Mouse (Mus musculus) C2C12 (cell line): ENCODE measurements around the gene Def8. TPM values are rescaled to one million over a fixed set of nuclear protein-coding genes. Genes with fewer than 3 reads are reported as not detected.
"Not testable (repeated sequence)": the region's sequence is repeated elsewhere in the genome, so short reads cannot be mapped to it uniquely, and the experiment has no call there.

Experiments
- H3K27me3 ChIP-seq: one replicate; pipeline ENCODE4 v1.6.1; 2011; ENCODE audit not compliant: control insufficient read depth, insufficient read depth, insufficient read length
- H3K36me3 ChIP-seq: one replicate; pipeline ENCODE4 v1.6.1; 2011; ENCODE audit not compliant: control insufficient read depth, insufficient read depth
- H3K4me3 ChIP-seq: one replicate; pipeline ENCODE4 v1.5.1; 2011; ENCODE audit warnings: mild to moderate bottlenecking, control low read depth; ENCODE audit not compliant: poor library complexity, insufficient read depth, severe bottlenecking
- H3K79me2 ChIP-seq: one replicate; pipeline ENCODE4 v1.6.1; 2011; ENCODE audit not compliant: control insufficient read depth, insufficient read depth
- H3K79me3 ChIP-seq: one replicate; pipeline ENCODE4 v1.6.1; 2011; ENCODE audit warnings: low read depth, control low read depth
- H3ac ChIP-seq: one replicate; pipeline ENCODE3; 2011; ENCODE audit warnings: low read depth; ENCODE audit not compliant: control insufficient read depth, insufficient read length
- CEBPB ChIP-seq: IDR thresholded peaks from one replicate; pipeline ENCODE4 v1.6.1; 2011; ENCODE audit warnings: low read depth, mild to moderate bottlenecking, control low read depth, moderate library complexity
- CTCF ChIP-seq: IDR thresholded peaks from one replicate; pipeline ENCODE4 v1.5.1; 2011; ENCODE audit not compliant: control insufficient read depth, insufficient read depth, insufficient read length
- FOSL1 ChIP-seq: IDR thresholded peaks from one replicate; pipeline ENCODE4 v1.8.0; 2011; ENCODE audit warnings: mild to moderate bottlenecking, low read length; ENCODE audit not compliant: poor library complexity, insufficient read depth, severe bottlenecking
- MAX ChIP-seq: IDR thresholded peaks from one replicate; pipeline ENCODE4 v1.6.1; 2011; ENCODE audit warnings: mild to moderate bottlenecking, control low read depth
- MYOD1 ChIP-seq: IDR thresholded peaks from one replicate; pipeline ENCODE4 v1.6.1; 2011; ENCODE audit warnings: low read depth; ENCODE audit not compliant: control insufficient read depth, insufficient read length
- MYOG ChIP-seq: IDR thresholded peaks from one replicate; pipeline ENCODE4 v1.6.1; 2011; ENCODE audit not compliant: control insufficient read depth, insufficient read length; ENCODE audit errors: extremely low read depth
- USF1 ChIP-seq: IDR thresholded peaks from one replicate; pipeline ENCODE4 v1.6.1; 2011; ENCODE audit warnings: low read depth, mild to moderate bottlenecking, control low read depth, moderate library complexity
- polyA plus RNA-seq: library from polyadenylated mRNA; unstranded; fragments of >200 nt; fragmentation: generic; extraction: Trizol; gene quantifications from one replicate; pipeline ENCODE4 v1.2.1, GENCODE M21; 2012; ENCODE audit warnings: missing spikeins

Gene Def8
- polyA plus RNA-seq, 1 experiment: 23.9 TPM

DNA sequence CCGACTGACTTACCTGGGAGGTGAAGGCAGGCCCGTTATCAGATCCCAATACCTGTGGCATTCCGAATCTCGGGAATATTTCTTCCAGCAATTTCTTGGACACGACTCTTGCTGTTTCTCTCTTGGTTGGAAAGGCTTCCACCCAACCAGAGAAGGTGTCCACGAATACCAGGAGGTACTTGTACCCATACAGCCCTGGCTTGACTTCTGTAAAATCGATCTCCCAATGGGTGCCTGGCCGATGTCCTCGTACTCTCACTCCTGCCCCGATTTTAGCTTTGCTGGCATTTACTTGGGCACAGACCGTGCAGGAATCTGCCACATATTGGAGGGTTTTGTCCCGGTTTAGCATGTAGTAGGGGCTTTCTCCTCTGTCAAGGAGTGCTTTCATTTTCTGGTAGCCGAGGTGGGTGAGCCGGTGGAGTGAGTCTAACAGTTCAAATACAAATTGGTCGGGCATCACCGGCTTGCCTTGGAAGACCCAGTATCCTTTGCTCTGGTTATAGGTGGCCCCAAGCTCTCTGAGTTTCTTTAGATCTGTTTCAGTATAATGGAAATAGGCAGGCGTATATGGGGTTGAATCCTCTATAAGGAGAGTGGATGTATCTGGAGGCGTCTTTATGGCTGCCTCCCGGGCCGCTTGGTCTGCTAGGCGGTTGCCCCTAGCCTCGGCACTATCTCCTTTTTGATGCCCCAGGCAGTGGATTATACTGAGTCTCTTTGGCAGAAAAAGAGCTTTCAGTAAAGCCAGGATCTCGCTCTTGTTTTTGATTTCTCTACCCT lies 5.8 kb downstream of the Def8 start:
- no peak overlapping the region for H3ac ChIP-seq
- H3K79me2 ChIP-seq: no peaks in the 10 kb centered on the region
- H3K27me3 ChIP-seq: no peaks in the 10 kb centered on the region
- H3K4me3 ChIP-seq: no peak overlapping the region
- no peaks in the 10 kb centered on the region for H3K79me3 ChIP-seq
- no peaks in the 10 kb centered on the region for H3K36me3 ChIP-seq
- TF ChIP-seq MAX: no peak
- TF ChIP-seq MYOD1: no peak
- TF ChIP-seq CTCF: no peak
- no peak for TF ChIP-seq USF1
- TF ChIP-seq MYOG: no peak
- no peak for TF ChIP-seq FOSL1
- no peak for TF ChIP-seq CEBPB

GRCm38 (mm10) chr8:123429722-123430013 lies 6.3 kb downstream of the Def8 start:
- not testable (repeated sequence) for H3K4me3 ChIP-seq, H3K79me3 ChIP-seq, H3K36me3 ChIP-seq, H3K27me3 ChIP-seq, H3ac ChIP-seq, H3K79me2 ChIP-seq

DNA sequence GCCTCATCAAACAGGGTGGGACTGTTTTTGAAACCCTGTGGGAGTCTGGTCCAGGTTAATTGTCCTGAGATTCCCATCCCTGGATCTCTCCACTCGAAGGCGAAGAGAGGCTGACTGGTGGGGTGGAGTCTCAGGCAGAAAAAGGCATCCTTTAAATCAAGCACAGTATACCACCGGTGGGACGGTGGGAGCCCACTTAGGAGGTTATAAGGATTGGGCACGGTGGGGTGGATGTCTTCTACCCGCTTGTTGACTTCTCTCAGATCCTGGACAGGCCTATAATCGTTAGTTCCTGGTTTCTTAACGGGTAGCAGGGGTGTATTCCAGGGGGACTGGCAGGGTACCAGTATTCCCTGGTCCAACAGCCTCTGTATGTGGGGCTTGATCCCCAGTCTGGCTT lies 7.6 kb downstream of the Def8 start:
- H3K4me3 ChIP-seq, H3ac ChIP-seq, H3K27me3 ChIP-seq, H3K79me3 ChIP-seq, H3K79me2 ChIP-seq, H3K36me3 ChIP-seq: not testable (repeated sequence)

DNA sequence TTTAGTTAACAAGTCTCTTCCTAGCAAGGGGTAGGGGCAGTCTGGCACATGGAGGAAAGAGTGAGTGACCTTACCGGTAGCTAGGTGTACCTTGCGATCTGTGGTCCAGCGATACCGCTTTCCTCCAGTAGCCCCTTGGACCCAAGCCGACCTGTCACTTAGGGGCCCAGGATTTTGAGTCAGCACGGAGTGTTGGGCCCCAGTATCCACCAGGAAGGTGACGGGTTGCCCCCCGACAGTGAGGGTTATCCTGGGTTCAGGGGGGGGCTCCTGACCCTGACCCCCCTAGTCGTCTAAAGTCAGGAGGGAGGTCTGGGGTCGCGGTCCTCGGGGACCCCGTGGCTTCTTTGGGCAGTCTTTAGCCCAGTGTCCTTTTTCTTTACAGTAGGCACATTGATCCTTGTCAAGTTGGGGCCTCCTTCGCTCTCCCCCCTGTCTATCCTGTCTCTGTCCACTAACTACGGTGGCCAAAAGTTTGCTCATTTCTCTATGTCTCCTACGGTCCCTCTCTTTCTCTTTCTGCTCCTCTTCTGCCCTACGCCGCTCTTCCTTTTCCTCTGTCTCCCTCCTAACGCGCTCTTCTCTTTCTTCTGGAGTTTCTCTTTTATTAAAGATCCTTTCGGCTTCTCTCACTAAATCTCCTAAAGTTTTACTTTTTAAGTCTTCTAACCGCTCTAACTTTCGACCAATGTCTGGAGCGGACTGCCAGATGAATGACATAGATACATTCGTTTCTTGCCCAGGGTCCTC lies 8.5 kb downstream of the Def8 start:
- H3ac ChIP-seq: no peak overlapping the region
- H3K36me3 ChIP-seq: no peaks in the 10 kb centered on the region
- TF ChIP-seq MYOD1 (no peak), MYOG (no peak), FOSL1 (no peak), CTCF (no peak), USF1 (no peak), MAX (no peak), CEBPB (no peak)

DNA sequence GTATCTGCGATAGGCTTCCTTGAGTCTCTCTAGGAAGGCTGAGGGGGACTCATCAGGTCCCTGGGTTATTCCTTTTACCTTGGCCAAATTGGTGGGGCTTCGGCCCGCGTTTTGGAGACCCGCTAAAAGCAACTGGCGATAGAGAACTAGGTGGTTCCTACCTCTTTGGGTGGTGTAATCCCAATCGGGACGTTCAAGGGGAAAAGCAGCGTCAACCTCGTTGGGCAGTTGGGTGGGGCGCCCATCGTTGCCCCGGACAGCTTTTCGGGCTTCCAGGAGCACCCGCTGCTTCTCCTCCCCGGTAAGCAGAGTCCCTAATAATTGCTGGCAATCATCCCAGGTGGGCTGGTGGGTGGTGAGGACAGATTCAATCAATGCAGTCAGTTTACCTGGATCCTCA lies 9.1 kb downstream of the Def8 start:
- TF ChIP-seq MYOD1: no peak
- TF ChIP-seq CTCF: no peak
- Histone ChIP-seq H3K4me3 (no peak overlapping the region), H3K79me3 (no peaks in the 10 kb centered on the region), H3ac (no peak overlapping the region), H3K36me3 (no peaks in the 10 kb centered on the region), H3K27me3 (no peaks in the 10 kb centered on the region), H3K79me2 (no peaks in the 10 kb centered on the region)

More for the DNA sequence above, 8.5 kb downstream of the Def8 start:
- Histone ChIP-seq H3K4me3 (no peak overlapping the region), H3K27me3 (no peaks in the 10 kb centered on the region), H3K79me2 (no peaks in the 10 kb centered on the region), H3K79me3 (no peaks in the 10 kb centered on the region)

GRCm38 (mm10) chr8:123433241-123433974 lies 10.1 kb downstream of the Def8 start:
- H3K79me2 ChIP-seq, H3ac ChIP-seq, H3K4me3 ChIP-seq, H3K27me3 ChIP-seq, H3K79me3 ChIP-seq, H3K36me3 ChIP-seq: not testable (repeated sequence)

DNA sequence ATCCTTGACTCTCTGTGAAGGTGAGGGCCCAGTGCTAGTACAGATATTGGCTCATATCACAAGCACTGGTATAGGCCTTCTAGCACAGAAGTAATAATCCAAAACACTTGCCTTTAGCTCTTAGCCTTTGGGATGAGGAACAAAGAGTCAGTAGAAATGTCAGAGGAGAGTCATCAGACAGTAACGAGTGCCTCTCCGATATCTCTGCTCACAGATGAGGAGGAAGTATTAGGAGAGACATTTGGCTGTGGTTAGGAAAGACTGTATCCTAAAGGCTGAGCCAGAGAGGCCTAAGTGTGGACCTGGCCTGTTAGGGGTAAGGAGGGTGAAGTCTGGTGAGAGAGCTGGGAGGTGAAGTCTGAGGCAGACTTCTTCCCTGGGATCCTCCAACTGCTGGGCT lies 18.5 kb downstream of the Def8 start:
- no peaks in the 10 kb centered on the region for H3K79me2 ChIP-seq
- no peak overlapping the region for H3K4me3 ChIP-seq
- no peaks in the 10 kb centered on the region for H3K79me3 ChIP-seq
- H3K36me3 ChIP-seq: no peaks in the 10 kb centered on the region
- H3ac ChIP-seq: no peak overlapping the region
- TF ChIP-seq CEBPB (no peak), MAX (no peak), MYOG (no peak), FOSL1 (no peak), MYOD1 (no peak), USF1 (no peak), CTCF (no peak)
- H3K27me3 ChIP-seq: no peaks in the 10 kb centered on the region
